Mouse (Mus musculus) gastrocnemius, adult 2 months (tissue): ENCODE results near the gene Trrap. TPM values are rescaled to one million over a fixed set of nuclear protein-coding genes. Genes with fewer than 3 reads are reported as not detected.

Source experiments
- DNase-seq: peaks from one replicate; pipeline ENCODE4 v3.0.0; 2022
- H3K27ac ChIP-seq: fragments of 200-600 bp; 2 replicates; pipeline ENCODE4 v1.8.1; 2022; ENCODE audit warnings: mild to moderate bottlenecking
- H3K4me3 ChIP-seq: fragments of 200-600 bp; 2 replicates; pipeline ENCODE4 v1.8.1; 2022; ENCODE audit warnings: mild to moderate bottlenecking, moderate library complexity
- CTCF ChIP-seq: fragments of 200-600 bp; IDR thresholded peaks from 2 replicates; pipeline ENCODE4 v1.8.1; 2022; ENCODE audit warnings: antibody characterized with exemption, mild to moderate bottlenecking, moderate library complexity
- intact Hi-C: fragments of 180-260 bp; cut with DNase I; formaldehyde crosslinking; loops from one replicate; pipeline ENCODE4 v1.15.1; 2025
- total RNA-seq, 2 experiments: library from RNA; stranded (reverse); gene quantifications; 2 replicates each; pipeline ENCODE4 v1.2.3; 2021

Gene Trrap
- total RNA-seq, 2 experiments from 2014 or later: 24.0 to 28.5 TPM

DNA sequence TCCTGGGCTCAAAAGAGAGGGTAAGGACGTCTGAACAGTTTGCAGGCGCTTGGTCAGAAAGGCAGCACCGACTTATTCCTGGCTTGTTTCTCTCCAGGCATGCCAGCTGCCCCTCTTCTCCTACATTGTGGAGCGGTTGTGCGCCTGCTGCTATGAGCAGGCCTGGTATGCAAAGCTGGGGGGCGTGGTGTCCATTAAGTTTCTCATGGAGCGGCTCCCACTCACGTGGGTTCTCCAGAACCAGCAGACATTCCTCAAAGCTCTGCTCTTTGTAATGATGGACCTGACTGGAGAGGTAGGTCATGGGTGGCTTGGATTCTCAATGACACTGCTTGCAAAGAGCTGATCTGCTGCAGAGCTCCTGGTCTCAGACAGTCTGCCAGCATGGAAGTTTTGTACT lies 35.5 kb downstream of the Trrap start:
- TF ChIP-seq CTCF: no peak
- Histone ChIP-seq H3K4me3 (no peak overlapping the region), H3K27ac (no peak overlapping the region)
- no peak for DNase-seq
- intact Hi-C loops: no loop called here

DNA sequence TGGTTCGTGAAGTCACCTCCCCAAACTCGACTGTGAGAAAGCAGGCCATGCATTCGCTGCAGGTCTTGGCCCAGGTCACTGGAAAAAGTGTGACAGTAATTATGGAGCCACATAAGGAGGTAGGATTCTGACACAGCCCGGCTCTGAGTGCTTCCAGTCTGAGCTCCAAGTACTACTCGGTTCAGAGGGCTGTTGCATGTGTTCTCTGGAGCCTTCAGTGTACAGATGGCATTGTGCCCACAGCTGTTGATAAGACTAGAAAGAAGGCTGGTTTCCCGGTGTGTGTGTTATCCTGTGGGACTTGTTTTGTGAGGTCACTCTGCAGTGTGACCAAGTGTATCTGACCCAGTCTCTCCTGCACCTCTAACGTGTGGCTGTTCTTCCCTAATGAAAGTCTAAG lies 36.6 kb downstream of the Trrap start:
- no peak for TF ChIP-seq CTCF
- Histone ChIP-seq H3K4me3 (no peak overlapping the region), H3K27ac (no peak overlapping the region)
- intact Hi-C loops: no loop called here
- no peak for DNase-seq

DNA sequence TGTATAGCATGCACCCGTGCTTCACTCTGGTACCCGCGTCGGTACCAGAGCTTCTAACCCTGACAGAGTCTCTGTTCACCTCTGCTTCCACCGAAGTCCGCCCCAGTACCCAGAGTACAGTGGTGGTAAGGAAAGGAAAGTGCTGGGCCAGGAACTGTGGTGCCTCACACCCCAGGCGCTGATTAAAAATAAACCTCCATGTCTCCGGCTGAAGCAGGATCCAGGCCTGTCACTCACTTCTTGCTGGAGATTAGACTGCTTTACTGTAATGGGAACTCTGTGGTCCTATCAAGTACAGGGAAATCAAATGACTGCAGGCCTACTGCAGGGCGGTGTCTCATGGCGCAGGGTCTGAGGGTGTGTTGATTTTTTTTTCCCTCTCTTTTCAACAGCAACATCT lies 39.4 kb downstream of the Trrap start:
- intact Hi-C loops: no loop called here
- Histone ChIP-seq H3K27ac (no peak overlapping the region), H3K4me3 (no peak overlapping the region)
- TF ChIP-seq CTCF: no peak
- no peak for DNase-seq

DNA sequence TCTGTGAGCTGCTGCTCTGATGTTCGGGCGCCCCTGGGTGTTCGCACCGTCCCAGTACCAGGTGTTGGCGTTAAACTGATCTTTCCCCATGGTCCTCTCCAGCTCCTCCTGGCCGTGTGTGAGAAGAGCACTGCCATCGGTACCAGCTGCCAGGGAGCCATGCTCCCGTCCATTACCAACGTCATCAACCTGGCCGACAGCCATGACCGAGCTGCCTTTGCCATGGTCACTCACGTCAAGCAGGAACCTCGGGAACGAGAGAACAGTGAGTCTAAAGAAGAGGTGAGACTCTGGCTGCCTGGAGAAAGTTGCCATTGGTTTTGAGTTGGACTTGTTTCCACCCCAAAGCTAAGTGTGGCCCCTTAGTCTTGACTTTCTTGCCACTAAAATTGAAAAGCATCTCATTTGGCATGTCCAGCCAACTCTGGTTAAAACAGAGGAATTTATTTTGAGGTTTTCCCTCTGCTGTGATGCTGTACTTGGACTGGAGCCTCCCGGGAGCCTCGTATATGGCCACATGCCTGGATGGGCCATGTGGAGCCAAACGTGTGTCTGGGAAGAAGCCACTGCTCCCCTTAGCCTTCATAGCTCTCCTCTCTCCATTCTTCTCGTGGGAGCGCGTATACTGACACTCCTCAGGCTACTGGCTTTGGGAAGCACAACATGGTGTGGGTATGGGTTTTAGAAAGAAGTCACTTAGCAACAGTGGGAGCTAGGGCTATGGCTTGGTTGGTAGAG lies 61.0 kb downstream of the Trrap start:
- intact Hi-C loops: no loop called here
- H3K4me3 ChIP-seq: no peak overlapping the region
- H3K27ac ChIP-seq: peak overlapping the region; percentile 17; the same call in 1 of the 2 replicates
- TF ChIP-seq CTCF: no peak
- peak; percentile 70 for DNase-seq

DNA sequence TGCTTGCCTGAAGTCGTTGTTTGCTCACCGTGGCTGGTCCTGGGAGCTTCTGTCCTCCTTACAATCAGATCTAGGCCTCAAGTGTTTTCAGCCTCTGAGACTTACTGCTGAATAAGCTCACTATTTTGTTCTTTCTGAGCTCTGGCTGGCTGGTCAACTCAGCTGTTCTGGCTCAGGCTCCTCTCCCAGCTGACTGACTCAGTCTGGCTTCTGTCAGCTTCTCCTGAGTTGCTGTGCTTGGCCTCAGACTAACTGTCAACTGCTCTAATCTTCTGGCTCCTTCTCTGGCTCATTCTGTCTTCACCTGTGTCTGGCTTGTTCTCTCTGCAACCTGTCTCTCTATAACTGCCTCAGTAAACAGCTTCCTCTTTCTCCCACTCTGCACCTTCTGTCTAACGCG lies 62.1 kb downstream of the Trrap start:
- TF ChIP-seq CTCF: no peak
- Histone ChIP-seq H3K27ac (no peak overlapping the region), H3K4me3 (no peak overlapping the region)
- DNase-seq: no peak
- intact Hi-C loops: no loop called here

DNA sequence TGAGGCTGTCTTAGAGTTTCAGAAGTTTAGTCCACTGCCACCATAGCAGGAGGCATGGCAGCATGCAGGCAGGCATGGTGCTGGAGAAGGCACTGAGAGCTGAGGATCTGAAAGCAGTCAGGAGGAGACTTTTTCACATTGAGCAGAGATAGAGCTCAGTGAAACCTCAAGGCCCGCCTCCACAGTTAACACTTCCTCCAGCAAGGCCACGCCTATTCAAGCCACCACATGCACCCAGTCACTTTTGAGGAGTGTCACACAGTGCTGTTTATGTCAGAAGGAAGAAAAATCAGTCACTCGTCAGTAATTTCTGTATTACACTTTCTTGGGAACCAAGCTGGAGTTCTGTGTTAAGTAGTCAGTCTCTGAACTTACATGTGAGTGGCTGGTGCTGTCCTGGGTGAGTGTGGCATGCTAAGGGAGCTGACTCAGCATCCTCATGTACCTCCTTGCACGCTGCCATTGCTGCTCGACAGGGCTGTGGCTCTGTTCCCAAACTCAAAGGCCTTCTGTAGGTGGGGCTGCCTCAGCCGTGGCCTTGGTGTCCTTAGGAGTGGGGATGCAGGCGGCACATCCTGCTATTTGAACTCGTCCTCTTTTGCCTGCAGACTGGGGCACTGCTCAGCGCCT lies 64.4 kb downstream of the Trrap start:
- no peak for DNase-seq
- intact Hi-C loops: no loop called here
- Histone ChIP-seq H3K4me3 (no peak overlapping the region), H3K27ac (no peak overlapping the region)
- no peak for TF ChIP-seq CTCF

DNA sequence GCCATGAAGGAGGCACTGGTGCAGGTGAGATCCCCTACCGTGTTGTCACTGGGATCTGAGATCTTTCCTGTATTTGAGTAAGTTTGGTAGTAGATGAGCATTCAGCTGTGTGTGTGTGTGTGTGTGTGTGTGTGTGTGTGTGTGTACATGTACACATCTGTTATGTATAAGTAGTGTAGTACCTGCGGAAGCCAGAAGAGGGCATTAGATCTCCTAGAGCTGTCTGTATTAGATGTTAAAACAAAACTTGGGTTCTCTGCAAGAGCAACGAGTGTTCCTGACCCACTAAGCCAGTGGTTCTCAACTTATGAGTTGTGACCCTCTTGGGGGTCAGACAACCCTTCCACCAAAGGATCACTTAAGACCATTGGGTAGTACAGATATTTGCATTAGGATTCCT lies 68.6 kb downstream of the Trrap start:
- DNase-seq: no peak
- peak; percentile 40; the same call in 1 of the 2 replicates for TF ChIP-seq CTCF
- no peak overlapping the region for H3K27ac ChIP-seq

DNA sequence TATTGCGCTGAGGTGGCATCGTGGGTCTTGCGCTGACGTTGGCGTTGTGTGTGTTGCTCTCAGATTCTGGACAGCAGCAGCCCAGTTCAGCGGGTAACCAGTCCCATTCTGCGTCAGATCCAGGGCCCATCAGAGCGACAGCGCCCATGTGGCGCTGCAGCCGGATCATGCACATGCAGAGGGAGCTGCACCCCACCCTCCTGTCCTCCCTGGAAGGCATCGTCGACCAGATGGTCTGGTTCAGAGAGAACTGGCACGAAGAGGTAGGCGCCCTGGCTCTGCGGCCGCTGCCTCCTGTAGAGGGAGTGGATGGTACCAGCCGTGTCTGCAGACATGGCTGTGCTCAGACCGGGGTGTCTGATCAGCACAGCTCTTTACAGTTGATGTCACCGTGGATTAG lies 77.8 kb downstream of the Trrap start:
- TF ChIP-seq CTCF: no peak
- intact Hi-C loops: no loop called here
- no peak for DNase-seq

More for the DNA sequence above, 68.6 kb downstream of the Trrap start:
- intact Hi-C loops: no loop called here
- no peak overlapping the region for H3K4me3 ChIP-seq

DNA sequence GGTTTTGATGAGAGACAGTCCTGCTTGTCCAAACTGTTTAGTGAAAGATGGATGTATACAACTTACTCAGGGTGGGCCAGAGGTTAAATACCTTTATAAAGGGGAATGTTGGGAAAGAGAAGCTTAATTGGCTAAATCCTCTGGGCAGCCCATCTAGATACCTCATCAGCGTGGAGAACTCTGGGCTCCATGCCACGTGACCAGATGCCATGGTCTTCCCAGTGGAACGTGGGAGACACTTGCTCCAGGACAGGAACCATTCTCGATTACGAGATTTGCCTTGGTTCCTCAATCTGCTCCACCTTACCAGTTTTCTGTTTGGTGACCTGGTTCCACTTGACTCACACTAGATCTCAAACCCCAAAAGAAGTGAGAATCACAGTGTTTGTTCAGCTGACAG lies 81.2 kb downstream of the Trrap start:
- Histone ChIP-seq H3K27ac (no peak overlapping the region), H3K4me3 (no peak overlapping the region)
- no peak for TF ChIP-seq CTCF
- DNase-seq: no peak
- intact Hi-C loops: no loop called here

More for the DNA sequence above, 77.8 kb downstream of the Trrap start:
- no peak overlapping the region for H3K4me3 ChIP-seq
- no peak overlapping the region for H3K27ac ChIP-seq

DNA sequence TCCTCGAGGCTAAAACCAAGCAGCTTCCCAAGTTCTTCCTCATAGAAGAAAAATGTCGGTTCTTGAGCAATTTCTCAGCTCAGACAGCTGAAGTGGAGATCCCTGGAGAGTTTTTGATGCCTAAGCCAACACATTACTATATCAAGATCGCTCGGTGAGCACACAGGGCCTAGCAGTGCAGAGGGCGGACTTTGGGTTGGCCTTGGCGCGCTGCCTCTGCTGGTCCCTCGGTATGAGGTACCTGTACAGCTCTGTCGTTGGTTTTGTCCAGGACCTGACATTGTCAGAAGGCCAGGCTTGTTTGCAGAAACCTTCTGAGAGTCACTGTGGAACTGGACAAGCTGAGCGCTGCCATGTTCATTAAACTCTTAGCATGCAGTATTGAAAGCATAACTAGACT lies 82.4 kb downstream of the Trrap start:
- no peak overlapping the region for H3K4me3 ChIP-seq
- no peak overlapping the region for H3K27ac ChIP-seq
- no peak for TF ChIP-seq CTCF
- intact Hi-C loops: no loop called here
- DNase-seq: peak; percentile 51

DNA sequence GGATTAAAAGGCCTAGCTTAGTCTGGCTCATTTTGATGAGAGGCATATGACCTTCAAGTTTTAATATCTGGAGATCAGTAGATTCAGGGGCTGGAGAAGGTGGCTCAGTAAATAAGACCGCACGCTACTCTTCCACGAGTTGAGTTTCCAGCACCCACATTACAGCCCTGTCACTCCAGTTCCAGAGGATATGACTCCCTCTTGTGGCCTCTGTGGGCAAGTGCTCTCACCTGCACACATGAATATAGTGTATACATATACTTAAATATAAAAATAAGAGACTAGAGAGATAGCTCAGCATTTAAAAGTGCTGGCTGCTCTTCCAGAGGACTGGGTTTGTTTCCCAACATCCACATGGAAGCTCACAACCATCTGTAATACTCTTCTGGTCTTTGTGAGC lies 84.3 kb downstream of the Trrap start:
- Histone ChIP-seq H3K4me3 (no peak overlapping the region), H3K27ac (no peak overlapping the region)
- no peak for DNase-seq
- intact Hi-C loops: no loop called here
- TF ChIP-seq CTCF: peak; percentile 24; the same call in 1 of the 2 replicates

DNA sequence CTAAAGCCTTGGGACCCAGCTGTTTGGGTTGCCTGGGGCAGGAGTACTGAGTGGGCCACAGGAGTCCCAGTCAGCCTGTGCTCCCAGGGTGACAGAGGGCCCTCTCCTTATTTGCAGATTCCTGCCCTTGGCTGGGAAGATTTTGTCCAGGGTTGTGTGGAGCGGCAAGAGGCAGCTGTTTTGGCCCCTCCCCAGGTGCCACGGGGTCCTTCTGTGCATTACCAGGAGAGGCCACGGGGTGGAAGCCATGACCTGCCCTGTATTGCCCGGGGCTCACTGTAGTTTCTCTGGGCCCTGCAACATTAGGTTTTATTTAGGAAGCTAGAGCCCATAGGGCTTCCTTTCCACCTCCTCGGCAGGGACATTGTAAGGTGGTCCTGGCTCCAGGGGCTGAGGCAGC lies 86.4 kb downstream of the Trrap start:
- intact Hi-C loops: no loop called here
- DNase-seq: no peak
- Histone ChIP-seq H3K27ac (no peak overlapping the region), H3K4me3 (no peak overlapping the region)
- peak; percentile 44 for TF ChIP-seq CTCF

DNA sequence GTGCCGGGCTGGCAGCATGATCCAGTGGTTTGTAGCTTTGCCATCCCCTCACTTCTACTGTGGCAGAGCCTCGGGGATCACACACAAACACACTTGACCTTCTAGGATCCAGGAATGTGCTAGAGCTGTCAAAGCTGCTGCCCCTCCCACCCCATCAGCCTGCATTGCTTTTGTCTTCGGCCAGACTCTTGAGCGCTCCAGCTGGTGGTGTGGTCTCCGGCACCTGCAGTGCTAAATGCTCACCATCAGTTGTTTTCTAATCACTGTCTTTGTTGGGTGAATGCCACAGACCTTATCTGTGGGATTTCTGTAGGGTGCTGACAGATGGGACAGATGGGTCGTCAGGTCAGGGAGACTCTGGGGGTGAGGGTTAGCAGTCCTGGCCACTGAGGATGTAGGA lies 88.4 kb downstream of the Trrap start:
- DNase-seq: no peak
- TF ChIP-seq CTCF: no peak
- Histone ChIP-seq H3K27ac (no peak overlapping the region), H3K4me3 (no peak overlapping the region)
- intact Hi-C loops: no loop called here

DNA sequence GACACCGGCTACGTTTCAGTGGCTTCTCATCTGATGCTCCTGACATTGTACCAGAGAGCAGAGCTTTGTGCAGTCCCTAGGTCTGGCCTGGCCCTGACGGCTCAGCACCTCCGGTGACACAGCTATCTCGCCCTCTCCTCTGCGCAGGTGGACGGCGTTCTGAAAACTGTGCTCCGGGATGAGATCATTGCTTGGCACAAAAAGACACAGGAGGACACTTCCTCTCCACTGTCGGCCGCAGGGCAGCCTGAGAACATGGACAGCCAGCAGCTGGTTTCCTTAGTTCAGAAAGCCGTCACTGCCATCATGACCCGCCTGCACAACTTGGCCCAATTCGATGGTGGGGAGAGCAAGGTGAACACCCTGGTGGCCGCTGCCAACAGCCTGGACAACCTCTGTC lies 91.0 kb downstream of the Trrap start:
- Histone ChIP-seq H3K27ac (no peak overlapping the region), H3K4me3 (no peak overlapping the region)
- DNase-seq: no peak
- TF ChIP-seq CTCF: no peak
- intact Hi-C loops: no loop called here
